Mouse (Mus musculus) cortical plate, adult 2 months (tissue): ENCODE measurements around the gene Arl4d. TPM values are rescaled to one million over a fixed set of nuclear protein-coding genes. Genes with fewer than 3 reads are reported as not detected.
"Not testable (repeated sequence)": the region's sequence is repeated elsewhere in the genome, so short reads cannot be mapped to it uniquely, and the experiment has no call there.

ENCODE experiments used
- H3K27ac ChIP-seq: fragments of 200-500 bp; 2 replicates; pipeline ENCODE4 v1.5.1; 2012; ENCODE audit warnings: low read length, control low read depth, inconsistent platforms; ENCODE audit not compliant: insufficient read depth
- H3K4me1 ChIP-seq: fragments of 200-500 bp; 2 replicates; pipeline ENCODE4 v1.6.1; 2011; ENCODE audit warnings: low read length; ENCODE audit not compliant: control insufficient read depth, insufficient read depth
- H3K4me3 ChIP-seq: fragments of 200-500 bp; 2 replicates; pipeline ENCODE4 v1.5.1; 2011; ENCODE audit warnings: mild to moderate bottlenecking, low read length, control low read depth; ENCODE audit not compliant: insufficient read depth
- CTCF ChIP-seq: fragments of 200-500 bp; IDR thresholded peaks from 2 replicates; pipeline ENCODE4 v1.5.1; 2011; ENCODE audit warnings: mild to moderate bottlenecking, control low read depth, low read length; ENCODE audit not compliant: insufficient read depth; ENCODE audit errors: extremely low read depth
- POLR2A ChIP-seq: fragments of 200-500 bp; IDR thresholded peaks from 2 replicates; pipeline ENCODE4 v1.6.1; 2011; ENCODE audit warnings: mild to moderate bottlenecking, low read length, control low read depth; ENCODE audit not compliant: insufficient read depth; ENCODE audit errors: extremely low read depth
- polyA plus RNA-seq: library from polyadenylated mRNA; depleted of rRNA; stranded (reverse); fragments of >200 nt; gene quantifications from 2 replicates; pipeline ENCODE4 v1.2.3, GENCODE M21; 2012

Gene Arl4d
- polyA plus RNA-seq, 1 experiment: 41.9 TPM

- Histone ChIP-seq H3K4me3 (peak overlapping the region; percentile 39), H3K27ac (peak overlapping the region; percentile 89; the same call in 1 of the 2 replicates)
- TF ChIP-seq POLR2A: 0 out of 2 replicates have a peak, but pooled peaks have one; percentile 14
- not testable (repeated sequence) for H3K4me1 ChIP-seq
These were observed 19.7 kb upstream of the Arl4d start for GRCm38 (mm10) chr11:101645411-101646282.

- not testable (repeated sequence) for H3K4me1 ChIP-seq
- Histone ChIP-seq H3K27ac (peak overlapping the region; percentile 89), H3K4me3 (peak overlapping the region; percentile 39; the same call in 1 of the 2 replicates)
- TF ChIP-seq POLR2A: 0 out of 2 replicates have a peak, but pooled peaks have one; percentile 2
These were observed 19.0 kb upstream of the Arl4d start for GRCm38 (mm10) chr11:101646283-101646794.

DNA sequence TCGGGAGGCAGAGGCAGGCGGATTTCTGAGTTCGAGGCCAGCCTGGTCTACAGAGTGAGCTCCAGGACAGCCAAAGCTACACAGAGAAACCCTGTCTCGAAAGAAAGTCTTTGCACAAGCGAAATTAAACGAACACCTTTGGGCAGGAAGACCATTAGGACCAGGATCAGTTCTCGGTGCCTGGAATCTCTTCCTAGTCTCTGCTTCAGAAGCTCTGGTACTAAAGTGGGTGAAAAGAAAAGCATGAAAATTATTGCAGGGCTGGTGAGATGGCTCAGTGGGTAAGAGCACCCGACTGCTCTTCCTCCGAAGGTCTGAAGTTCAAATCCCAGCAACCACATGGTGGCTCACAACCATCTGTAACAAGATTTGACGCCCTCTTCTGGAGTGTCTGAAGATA, 18.2 kb upstream of the Arl4d start:
- H3K4me1 ChIP-seq, H3K27ac ChIP-seq, H3K4me3 ChIP-seq: not testable (repeated sequence)

DNA sequence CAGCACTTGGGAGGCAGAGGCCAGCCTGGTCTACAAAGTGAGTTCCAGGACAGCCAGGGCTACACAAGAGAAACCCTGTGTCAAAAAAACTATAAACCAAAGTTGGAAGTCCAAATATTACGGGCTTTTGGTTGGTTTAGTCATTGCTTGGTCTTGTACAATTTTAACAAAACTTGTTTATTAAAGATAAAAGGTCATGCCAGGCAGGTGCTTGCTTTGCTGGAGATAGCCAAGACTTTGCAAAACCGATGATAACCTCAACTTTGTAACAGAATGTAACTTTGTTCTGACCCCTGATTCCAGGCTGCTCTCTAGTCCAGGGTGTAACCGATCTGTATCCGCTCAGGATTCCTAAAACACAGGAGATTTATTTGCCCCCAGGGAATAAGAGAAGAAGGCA, 9.0 kb upstream of the Arl4d start:
- TF ChIP-seq CTCF (no peak), POLR2A (no peak)

DNA sequence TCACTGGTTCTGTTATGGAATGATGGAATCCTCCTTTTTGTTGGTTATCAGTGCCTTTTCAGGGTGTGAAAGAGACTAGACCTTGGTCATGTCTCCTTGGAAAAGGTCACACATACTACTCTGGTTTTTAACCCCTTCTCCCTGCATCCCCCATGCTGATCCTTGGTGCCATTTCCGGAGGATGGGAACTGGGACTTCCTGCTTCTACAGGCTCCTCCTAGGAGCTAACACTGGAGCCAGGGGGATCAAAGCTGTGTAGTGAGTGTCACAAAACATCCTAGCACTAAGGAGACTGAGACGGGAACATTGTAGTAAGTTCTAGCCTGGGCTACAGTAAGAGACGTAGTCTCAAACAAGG, 7.8 kb upstream of the Arl4d start:
- H3K27ac ChIP-seq: peak overlapping the region; percentile 99
- no peaks in the 10 kb centered on the region for H3K4me1 ChIP-seq
- no peak for TF ChIP-seq CTCF
- TF ChIP-seq POLR2A: no peak
- peak overlapping the region; percentile 15; the same call in 1 of the 2 replicates for H3K4me3 ChIP-seq

More for the DNA sequence above, 9.0 kb upstream of the Arl4d start:
- no peak overlapping the region for H3K4me3 ChIP-seq
- H3K4me1 ChIP-seq: no peaks in the 10 kb centered on the region
- no peak overlapping the region for H3K27ac ChIP-seq

GRCm38 (mm10) chr11:101657886-101658750, 7.2 kb upstream of the Arl4d start:
- peak; percentile 89 for TF ChIP-seq POLR2A
- H3K4me1 ChIP-seq: not testable (repeated sequence)
- Histone ChIP-seq H3K4me3 (peak overlapping the region; percentile 15; the same call in 1 of the 2 replicates), H3K27ac (peak overlapping the region; percentile 99)

DNA sequence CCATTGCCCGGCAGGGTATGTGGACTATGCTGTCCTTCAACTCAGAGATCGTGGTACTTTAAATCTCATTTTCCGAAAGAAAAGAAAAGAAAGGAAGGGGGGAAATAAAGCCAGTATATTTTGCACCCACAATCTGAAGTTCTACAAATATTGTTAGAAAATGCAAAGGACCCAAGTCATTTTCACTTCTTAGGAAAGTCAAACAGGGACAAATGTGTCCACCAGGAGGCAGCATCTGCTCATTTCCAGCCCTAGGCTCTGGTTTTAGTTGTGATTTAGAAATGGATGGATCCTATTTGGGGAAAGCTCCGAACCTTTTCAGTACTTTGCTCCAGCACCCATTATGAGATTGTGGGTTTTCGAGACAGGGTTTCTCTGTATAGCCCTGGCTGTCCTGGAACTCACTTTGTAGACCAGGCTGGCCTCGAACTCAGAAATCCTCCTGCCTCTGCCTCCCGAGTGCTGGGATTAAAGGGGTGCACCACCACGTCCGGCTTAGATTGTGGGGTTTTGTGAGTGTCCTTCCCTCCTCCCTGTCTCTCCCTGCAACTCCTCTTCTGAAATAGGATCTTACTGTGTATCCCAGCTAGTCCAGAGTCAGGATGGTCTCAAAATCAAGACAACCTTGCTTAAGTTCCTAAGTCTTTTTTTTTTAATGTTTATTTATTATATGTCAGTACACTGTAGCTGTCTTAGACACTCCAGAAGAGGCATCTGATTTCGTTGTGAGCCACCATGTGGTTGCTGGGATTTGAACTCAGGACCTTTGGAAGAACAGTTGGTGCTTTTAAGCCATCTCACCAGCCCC, 6.4 kb upstream of the Arl4d start:
- no peak overlapping the region for H3K4me3 ChIP-seq
- 0 out of 2 replicates have a peak overlapping the region, but pooled peaks have one; percentile 58 for H3K27ac ChIP-seq
- H3K4me1 ChIP-seq: no peaks in the 10 kb centered on the region
- TF ChIP-seq CTCF (peak; percentile 86), POLR2A (no peak)

DNA sequence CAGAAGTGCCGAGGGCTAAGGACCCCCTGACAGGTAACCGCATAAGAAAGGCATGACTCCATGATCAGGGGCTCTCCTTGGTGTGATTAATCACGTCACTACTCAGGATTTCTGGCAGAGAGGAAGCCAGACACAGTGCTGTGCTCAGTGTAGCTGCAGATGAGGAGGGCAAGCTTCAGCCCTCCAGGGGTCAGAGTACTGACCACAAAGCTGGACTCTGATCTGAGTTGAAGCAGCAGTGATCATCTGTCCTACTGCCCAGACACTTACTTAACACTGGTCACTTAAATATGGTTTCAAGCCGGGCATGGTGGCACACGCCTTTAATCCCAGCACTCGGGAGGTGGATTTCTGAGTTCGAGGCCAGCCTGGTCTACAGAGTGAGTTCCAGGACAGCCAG, 4.2 kb upstream of the Arl4d start:
- H3K4me3 ChIP-seq: no peak overlapping the region
- no peak overlapping the region for H3K27ac ChIP-seq
- no peaks in the 10 kb centered on the region for H3K4me1 ChIP-seq
- TF ChIP-seq CTCF (no peak), POLR2A (no peak)

GRCm38 (mm10) chr11:101661786-101662185, 3.6 kb upstream of the Arl4d start:
- H3K4me1 ChIP-seq: no peaks in the 10 kb centered on the region
- H3K4me3 ChIP-seq: no peak overlapping the region
- no peak overlapping the region for H3K27ac ChIP-seq
- TF ChIP-seq CTCF (no peak), POLR2A (no peak)
